Mouse (Mus musculus): ENCODE measurements around the gene L3mbtl2. TPM values are rescaled to one million over a fixed set of nuclear protein-coding genes. Genes with fewer than 3 reads are reported as not detected.
A peak's percentile ranks its signal among the peaks of the same experiment; 100 is the strongest.
"Not testable (repeated sequence)": the region's sequence is repeated elsewhere in the genome, so short reads cannot be mapped to it uniquely, and the experiment has no call there.

Gene L3mbtl2
- total RNA-seq, 2 experiments from 2014 or later: 7.3 to 9.0 TPM

- intact Hi-C loops (cut with DNase I): no loop called here
- no peak for DNase-seq
- TF ChIP-seq CTCF (IDR thresholded peaks at IDR 0.05): no peak
- Histone ChIP-seq H3K27ac (peak overlapping the region; percentile 82), H3K4me3 (peak overlapping the region; percentile 87)
Measured at GRCm38 (mm10) chr15:81694891-81695290, 31.2 kb downstream of the L3mbtl2 start.

- intact Hi-C loops (cut with DNase I): no loop called here
- TF ChIP-seq CTCF (IDR thresholded peaks at IDR 0.05): no peak
- no peak within 1 kb of the TSS for H3K4me3 ChIP-seq
- H3K27ac ChIP-seq: no peak within 1 kb of the TSS
- DNase-seq: no peak
Measured at GRCm38 (mm10) chr15:81697175-81697574, 33.5 kb downstream of the L3mbtl2 start, which contains the start of gene Chadl. Gene Chadl, minus strand, starts transcription at chr15:81697287.

DNA sequence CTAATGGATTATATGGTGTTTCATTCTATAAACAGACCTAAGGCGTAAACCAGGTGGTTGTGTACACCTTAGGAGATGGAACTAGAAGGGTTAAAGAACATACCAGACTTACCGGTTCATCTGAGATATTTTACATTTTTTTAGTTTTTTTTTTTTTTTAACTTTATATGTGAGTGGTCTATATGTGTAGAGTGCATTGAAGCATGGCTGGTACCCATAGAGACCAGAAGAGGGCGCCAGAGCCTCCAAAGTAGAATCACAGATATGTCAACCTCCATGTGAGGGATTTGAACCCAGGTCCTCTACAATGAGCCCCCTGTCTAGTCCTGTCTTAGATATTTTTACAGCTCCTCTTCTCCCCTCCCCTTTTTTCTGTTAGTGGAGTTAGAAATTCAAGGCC is 34.2 kb downstream of the L3mbtl2 start:
- no peak overlapping the region for H3K4me3 ChIP-seq
- peak; percentile 79 for TF ChIP-seq CTCF (IDR thresholded peaks at IDR 0.05)
- H3K27ac ChIP-seq: no peak overlapping the region
- intact Hi-C loops (cut with DNase I): no loop called here
- DNase-seq: no peak

DNA sequence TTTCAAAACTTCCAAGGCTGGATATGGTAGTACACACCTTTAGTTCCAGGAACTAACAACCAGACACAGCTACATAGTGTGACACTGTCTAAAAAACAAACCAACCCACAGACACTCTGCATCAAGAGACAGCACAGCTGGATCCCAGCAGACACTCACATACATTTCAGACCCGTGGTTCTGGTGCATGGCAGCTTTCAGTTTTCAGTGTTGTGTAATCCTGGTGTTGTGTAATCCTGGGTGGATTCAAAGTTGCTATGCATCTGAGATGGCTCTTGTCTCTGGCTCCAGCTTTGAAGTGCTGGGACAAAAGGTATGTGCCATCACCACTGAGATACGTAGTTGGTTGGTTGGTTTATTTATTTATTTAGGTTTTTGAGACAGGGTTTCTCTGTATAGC is 34.8 kb downstream of the L3mbtl2 start:
- Histone ChIP-seq H3K27ac (no peak overlapping the region), H3K4me3 (no peak overlapping the region)
- intact Hi-C loops (cut with DNase I): no loop called here
- no peak for TF ChIP-seq CTCF (IDR thresholded peaks at IDR 0.05)
- DNase-seq: no peak

DNA sequence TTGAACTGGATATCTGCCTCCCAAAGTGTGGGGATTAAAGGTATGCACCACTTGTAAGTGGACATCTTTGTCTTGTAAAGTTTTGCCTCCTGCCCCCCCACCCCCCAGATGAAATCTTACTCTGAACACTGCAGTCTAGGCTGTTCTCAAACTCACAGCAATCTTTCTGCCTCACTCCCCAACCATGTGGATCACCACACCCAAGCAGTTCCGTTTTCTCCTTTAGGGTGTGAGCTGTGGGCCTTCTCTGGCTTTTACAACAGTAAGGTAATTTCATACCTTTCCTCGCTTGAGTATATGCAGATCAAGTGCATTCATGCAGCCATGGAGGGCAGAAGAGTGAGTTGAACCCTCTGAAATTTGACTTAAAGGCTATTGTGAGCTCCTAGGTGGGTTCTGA is 36.5 kb downstream of the L3mbtl2 start:
- no peak overlapping the region for H3K27ac ChIP-seq
- no peak overlapping the region for H3K4me3 ChIP-seq
- intact Hi-C loops (cut with DNase I): no loop called here
- no peak for DNase-seq
- no peak for TF ChIP-seq CTCF (IDR thresholded peaks at IDR 0.05)

DNA sequence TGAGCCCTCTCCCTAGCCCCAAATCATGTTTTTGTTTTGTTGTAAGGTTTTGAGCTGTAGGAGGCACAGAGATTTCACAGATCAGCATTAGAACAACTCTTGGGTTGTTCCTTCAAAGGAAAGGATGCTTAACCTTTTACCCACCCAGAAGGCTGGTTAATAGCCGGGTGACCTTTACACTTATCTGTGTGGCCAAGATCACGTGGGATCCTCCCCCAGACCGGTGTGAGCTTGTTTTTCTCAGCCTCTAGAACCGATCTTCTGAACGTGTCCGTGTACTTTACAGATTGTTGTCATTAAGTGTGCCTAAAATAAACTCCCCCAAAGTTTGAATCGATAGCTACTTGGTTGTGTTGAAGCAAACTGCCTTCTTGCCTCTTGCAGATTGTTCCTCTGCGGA is 36.9 kb downstream of the L3mbtl2 start:
- intact Hi-C loops (cut with DNase I): no loop called here
- no peak overlapping the region for H3K27ac ChIP-seq
- no peak for DNase-seq
- H3K4me3 ChIP-seq: no peak overlapping the region
- no peak for TF ChIP-seq CTCF (IDR thresholded peaks at IDR 0.05)

GRCm38 (mm10) chr15:81701350-81701749 is 37.7 kb downstream of the L3mbtl2 start:
- DNase-seq; H3K4me3 ChIP-seq; intact Hi-C loops (cut with DNase I); H3K27ac ChIP-seq: not testable (repeated sequence)
- TF ChIP-seq CTCF (IDR thresholded peaks at IDR 0.05): peak; percentile 14; the same call in 1 of the 2 replicates

DNA sequence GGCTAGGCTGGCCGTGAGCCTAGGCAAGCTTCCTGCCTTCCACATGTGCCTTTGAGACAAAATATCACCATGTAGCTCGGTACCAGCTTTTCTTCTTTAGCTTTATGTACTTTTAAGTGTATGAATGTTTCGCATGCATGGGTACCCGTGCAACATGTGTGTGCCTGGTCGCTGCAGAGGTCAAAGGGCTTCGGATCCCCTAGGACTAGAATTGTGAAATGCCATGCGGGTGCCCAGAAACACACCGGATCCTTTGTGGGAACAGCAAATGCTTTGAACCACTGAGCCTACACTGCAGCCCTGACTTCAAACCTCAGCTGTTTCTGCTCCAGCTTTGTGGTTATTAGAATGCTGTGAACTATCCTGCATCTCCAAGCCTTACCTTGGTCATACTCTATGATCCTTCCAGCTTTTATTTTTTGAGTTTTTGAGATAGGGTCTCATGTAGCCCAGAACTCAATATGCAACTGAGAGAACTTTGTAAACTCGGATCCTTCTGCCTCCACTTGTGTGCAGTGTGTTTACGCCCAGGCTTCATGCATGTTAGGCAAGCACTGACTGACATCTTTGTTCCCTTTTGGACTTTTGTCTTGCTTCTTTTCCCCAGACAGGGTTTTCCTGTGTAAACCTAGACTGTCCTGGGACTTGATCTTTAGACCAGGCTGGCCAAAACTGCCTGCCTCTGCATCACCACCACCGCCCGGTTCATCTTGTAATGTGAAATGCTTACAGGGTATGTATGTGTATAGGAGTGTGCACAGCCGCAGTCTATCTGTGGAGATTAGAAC is 38.8 kb downstream of the L3mbtl2 start:
- TF ChIP-seq CTCF (IDR thresholded peaks at IDR 0.05): no peak
- no peak overlapping the region for H3K27ac ChIP-seq
- intact Hi-C loops (cut with DNase I): loop anchor here (1.0 kb wide), 1 partner anchor 31 kb away; no protein-coding TSS in a partner anchor
- DNase-seq: no peak
- no peak overlapping the region for H3K4me3 ChIP-seq

GRCm38 (mm10) chr15:81703094-81703489 is 39.4 kb downstream of the L3mbtl2 start:
- Histone ChIP-seq H3K4me3 (no peak overlapping the region), H3K27ac (no peak overlapping the region)
- intact Hi-C loops (cut with DNase I): loop anchor here (1.0 kb wide), 1 partner anchor 32 kb away; no protein-coding TSS in a partner anchor
- DNase-seq: no peak
- TF ChIP-seq CTCF (IDR thresholded peaks at IDR 0.05): no peak

DNA sequence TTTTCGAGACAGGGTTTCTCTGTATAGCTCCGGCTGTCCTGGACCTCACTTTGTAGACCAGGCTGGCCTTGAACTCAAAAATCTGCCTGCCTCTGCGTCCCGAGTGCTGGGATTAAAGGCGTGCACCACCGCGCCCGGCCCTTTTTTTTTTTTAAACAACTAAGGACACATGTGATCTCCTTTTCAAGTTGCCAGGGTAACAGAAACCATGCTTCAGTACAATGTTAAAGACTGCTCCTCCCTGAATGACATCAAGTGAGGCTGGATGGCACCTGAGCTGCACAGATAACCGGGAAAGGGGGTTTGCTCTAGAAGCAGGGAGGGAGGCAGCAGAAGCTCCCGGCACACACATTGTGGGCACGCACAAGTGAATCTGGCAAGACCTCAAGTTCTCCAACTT is 45.3 kb downstream of the L3mbtl2 start:
- DNase-seq: no peak
- no peak overlapping the region for H3K4me3 ChIP-seq
- intact Hi-C loops (cut with DNase I): no loop called here
- no peak for TF ChIP-seq CTCF (IDR thresholded peaks at IDR 0.05)
- H3K27ac ChIP-seq: no peak overlapping the region

- peak; percentile 72 for DNase-seq
- intact Hi-C loops (cut with DNase I): no loop called here
- no peak for TF ChIP-seq CTCF (IDR thresholded peaks at IDR 0.05)
- no peak overlapping the region for H3K27ac ChIP-seq
- H3K4me3 ChIP-seq: no peak overlapping the region
Measured at GRCm38 (mm10) chr15:81709686-81710085, 46.0 kb downstream of the L3mbtl2 start.

GRCm38 (mm10) chr15:81710801-81711200 is 47.1 kb downstream of the L3mbtl2 start:
- H3K4me3 ChIP-seq: no peak overlapping the region
- no peak for DNase-seq
- no peak overlapping the region for H3K27ac ChIP-seq
- no peak for TF ChIP-seq CTCF (IDR thresholded peaks at IDR 0.05)
- intact Hi-C loops (cut with DNase I): no loop called here

- TF ChIP-seq CTCF (IDR thresholded peaks at IDR 0.05): no peak
- no peak overlapping the region for H3K27ac ChIP-seq
Measured at GRCm38 (mm10) chr15:81713742-81714141, 50.1 kb downstream of the L3mbtl2 start.

More at GRCm38 (mm10) chr15:81713742-81714141, 50.1 kb downstream of the L3mbtl2 start:
- no peak overlapping the region for H3K4me3 ChIP-seq
- DNase-seq: no peak
- intact Hi-C loops (cut with DNase I): no loop called here
